Mouse (Mus musculus) erythroblast, embryonic 14.5 days (primary cell): ENCODE data around the gene Tm6sf1.
"Not testable (repeated sequence)": the region's sequence is repeated elsewhere in the genome, so short reads cannot be mapped to it uniquely, and the experiment has no call there.

Experiments
- GATA1 ChIP-seq: IDR thresholded peaks from 2 replicates; pipeline ENCODE4 v1.6.1; 2012; ENCODE audit warnings: low read length, inconsistent platforms, mixed read lengths
- TAL1 ChIP-seq: IDR thresholded peaks from 3 replicates; pipeline ENCODE4 v1.6.1; 2012; ENCODE audit warnings: low read length, inconsistent platforms, mixed read lengths

DNA sequence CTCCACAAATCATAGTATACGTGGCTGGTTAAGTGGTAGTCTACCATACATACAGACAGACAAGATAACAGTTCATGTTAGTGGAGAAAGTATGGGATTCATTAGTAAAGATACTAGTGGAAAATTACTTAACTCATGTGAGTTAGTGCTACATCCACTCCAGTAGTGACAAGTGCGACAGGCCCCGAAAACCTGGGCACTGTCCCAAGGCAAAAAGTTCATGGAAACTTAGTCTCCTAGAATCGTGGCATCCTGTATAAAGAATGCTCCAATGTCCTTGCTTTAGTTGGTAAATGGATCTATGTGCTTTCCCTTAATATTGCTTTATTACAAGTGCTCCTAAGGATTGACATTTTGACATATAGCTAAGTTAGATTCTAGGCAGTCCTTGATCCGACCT is 21.0 kb upstream of the Tm6sf1 start:
- TF ChIP-seq TAL1, GATA1: not testable (repeated sequence)
